Mouse (Mus musculus) myocyte (in vitro differentiated cells): ENCODE results near the gene Krtap12-1.
"Not testable (repeated sequence)": the region's sequence is repeated elsewhere in the genome, so short reads cannot be mapped to it uniquely, and the experiment has no call there.

Experiments
- CEBPB ChIP-seq: IDR thresholded peaks from 2 replicates; pipeline ENCODE4 v1.6.1; 2011; ENCODE audit warnings: mild to moderate bottlenecking, moderate library complexity; ENCODE audit not compliant: poor library complexity, insufficient read depth, severe bottlenecking
- E2F4 ChIP-seq: IDR thresholded peaks from one replicate; pipeline ENCODE4 v1.6.1; 2011; ENCODE audit warnings: mild to moderate bottlenecking, control low read depth, moderate library complexity; ENCODE audit not compliant: insufficient read depth
- MAX ChIP-seq: IDR thresholded peaks from one replicate; pipeline ENCODE4 v1.6.1; 2011; ENCODE audit warnings: low read depth, mild to moderate bottlenecking, control low read depth
- MYOD1 ChIP-seq, 3 experiments: IDR thresholded peaks; one replicate each; pipeline ENCODE4 v1.6.1; 2011; ENCODE audit warnings: control low read depth in 2 of 3, low read depth in 2 of 3, mild to moderate bottlenecking in 2 of 3, moderate library complexity in 1 of 3; ENCODE audit not compliant: insufficient read length in 2 of 3, control insufficient read depth in 1 of 3
- MYOG ChIP-seq, 3 experiments: IDR thresholded peaks; one replicate each; pipeline ENCODE4 v1.6.1; 2011; ENCODE audit warnings: control low read depth in 2 of 3, low read depth in 2 of 3, mild to moderate bottlenecking in 2 of 3; ENCODE audit not compliant: insufficient read length in 2 of 3, control insufficient read depth in 1 of 3, insufficient read depth in 1 of 3
- POLR2A ChIP-seq: IDR thresholded peaks from one replicate; pipeline ENCODE4 v1.6.1; 2011; ENCODE audit warnings: low read depth, mild to moderate bottlenecking, control low read depth, moderate library complexity; ENCODE audit not compliant: insufficient read length
- POLR2AphosphoS2 ChIP-seq: IDR thresholded peaks from one replicate; pipeline ENCODE4 v1.6.1; 2011; ENCODE audit warnings: low read depth, control low read depth; ENCODE audit not compliant: insufficient read length
- TCF12 ChIP-seq: IDR thresholded peaks from one replicate; pipeline ENCODE4 v1.6.1; 2011; ENCODE audit warnings: mild to moderate bottlenecking, control low read depth; ENCODE audit not compliant: poor library complexity, insufficient read depth, severe bottlenecking
- USF1 ChIP-seq: IDR thresholded peaks from one replicate; pipeline ENCODE4 v1.6.1; 2011; ENCODE audit warnings: low read depth, mild to moderate bottlenecking, control low read depth, moderate library complexity

- TF ChIP-seq USF1; CEBPB; POLR2A; TCF12; MAX; POLR2AphosphoS2; MYOD1 (IDR thresholded peaks at IDR 0.05; ENCODE audit: control insufficient read depth in 1 of 3, insufficient read length in 2 of 3, low read depth in 2 of 3); E2F4; MYOG (IDR thresholded peaks at IDR 0.05; ENCODE audit: control insufficient read depth in 1 of 3, insufficient read depth in 1 of 3, insufficient read length in 2 of 3, low read depth in 2 of 3): not testable (repeated sequence)
Measured at GRCm38 (mm10) chr10:77720299-77720698, at the start of gene Krtap12-1.
